In the genomic region with DNA sequence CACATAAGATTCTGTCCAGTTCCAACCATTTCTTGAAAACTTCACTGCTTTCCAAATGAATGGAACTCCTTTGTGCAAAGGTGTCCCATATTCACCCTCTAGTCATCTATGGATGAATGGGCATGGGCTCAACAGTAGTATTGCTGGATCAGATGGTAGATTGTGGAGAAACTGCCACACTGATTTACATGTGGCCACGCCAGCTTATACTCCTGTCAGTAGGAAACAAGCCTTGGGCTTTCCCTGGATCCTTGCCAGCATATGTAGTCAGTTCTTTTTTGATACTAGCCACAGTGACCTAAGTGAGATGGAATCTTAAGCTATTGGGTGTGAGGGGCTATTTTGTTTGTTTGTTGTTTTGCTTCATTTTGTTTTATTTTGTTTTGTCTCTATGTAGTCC, we compare ENCODE assay signal across 26 mouse cellular contexts. TPM values are rescaled to one million over a fixed set of nuclear protein-coding genes. Genes with fewer than 3 reads are reported as not detected.
A peak's percentile ranks its signal among the peaks of the same experiment; 100 is the strongest.
DNase-seq lines count a peak whose midpoint lies in the region; ATAC-seq lines count a peak whose summit lies in the region.
"Had no signal": no experiment of that assay in that cellular context is flagged by ENCODE, and none has a peak within 500 bp of the region (broad histone marks: within the 10 kb centered on the region; RNA-seq: fewer than 3 reads in every experiment).

No protein-coding gene starts in this region.

- DNase-seq in forebrain, embryonic 11.5 days (ENCODE audit: low spot score), result no peak
- peak; percentile 25 for DNase-seq in CD4-positive, CD25-positive, alpha-beta regulatory T cell, adult 2 months (ENCODE audit: low read depth, low spot score)
- DNase-seq in Muller cell, postnatal 12 days (ENCODE audit: inconsistent ontology term), result peak; percentile 14
- DNase-seq in frontal cortex, adult 2 months (ENCODE audit: extremely low spot score in 1 of 2, low spot score in 1 of 2), result no peak
- no peak for DNase-seq in layer of hippocampus, postnatal 36 days
- DNase-seq: adrenal gland, postnatal 10 days; cerebellum, adult 11-12 months; cerebellum, adult 9-10 months; cerebellum, postnatal 25 days; gastrocnemius, postnatal 10 days; heart, adult 2 months; heart, postnatal 36 days; kidney, adult 11 months; kidney, adult 9 months had no signal

- 33% methylated on average over 1 of the region's 1 CpGs for WGBS in forebrain, embryonic 16.5 days
- WGBS in forebrain, embryonic 11.5 days, result 79% methylated on average over 1 of the region's 1 CpGs

- H3K9ac ChIP-seq in forebrain, embryonic 16.5 days (replicated peaks; ENCODE audit: low read depth, low read length), result no peak overlapping the region
- no peak overlapping the region for H3K9ac ChIP-seq in forebrain, embryonic 11.5 days (ENCODE audit: low read length)
- H3K9ac ChIP-seq: embryonic facial prominence, embryonic 12.5 days; heart, embryonic 15.5 days; hindbrain, embryonic 15.5 days had no signal

- H3K36me3 ChIP-seq in forebrain, embryonic 16.5 days (ENCODE audit: control insufficient read depth, insufficient read depth), result no peaks in the 10 kb centered on the region
- H3K36me3 ChIP-seq in forebrain, embryonic 11.5 days (ENCODE audit: control insufficient read depth, insufficient read depth, low read length), result no peaks in the 10 kb centered on the region
- H3K36me3 ChIP-seq: embryonic facial prominence, embryonic 12.5 days; heart, embryonic 15.5 days; hindbrain, embryonic 15.5 days had no signal

- no peaks in the 10 kb centered on the region for H3K4me1 ChIP-seq in forebrain, embryonic 16.5 days (replicated peaks; ENCODE audit: control insufficient read depth, insufficient read depth, low read length)
- no peaks in the 10 kb centered on the region for H3K4me1 ChIP-seq in forebrain, embryonic 11.5 days (replicated peaks; ENCODE audit: control insufficient read depth, insufficient read depth, low read length)
- H3K4me1 ChIP-seq: embryonic facial prominence, embryonic 12.5 days; heart, embryonic 15.5 days; hindbrain, embryonic 15.5 days had no signal

- H3K4me2 ChIP-seq in forebrain, embryonic 16.5 days (ENCODE audit: low read length), result no peak overlapping the region
- H3K4me2 ChIP-seq in forebrain, embryonic 11.5 days (ENCODE audit: low read depth, low read length, severe bottlenecking), result no peak overlapping the region
- H3K4me2 ChIP-seq: embryonic facial prominence, embryonic 12.5 days; heart, embryonic 11.5 days; heart, embryonic 15.5 days; hindbrain, embryonic 15.5 days had no signal

- no peaks in the 10 kb centered on the region for H3K9me3 ChIP-seq in forebrain, embryonic 16.5 days (ENCODE audit: control insufficient read depth, low read length)
- no peaks in the 10 kb centered on the region for H3K9me3 ChIP-seq in forebrain, embryonic 11.5 days (ENCODE audit: control insufficient read depth, low read length)
- H3K9me3 ChIP-seq: embryonic facial prominence, embryonic 12.5 days; heart, embryonic 15.5 days; hindbrain, embryonic 15.5 days had no signal

- peak; percentile 64 for ATAC-seq in forebrain, embryonic 16.5 days
- no peak for ATAC-seq in forebrain, embryonic 11.5 days (replicated peaks; ENCODE audit: low FRiP score)
- peak; percentile 30 for ATAC-seq in inflammation-experienced regulatory T-cells, adult 6 months

- no peak overlapping the region for H3K4me3 ChIP-seq in forebrain, embryonic 16.5 days (replicated peaks; ENCODE audit: low read length)
- no peak overlapping the region for H3K4me3 ChIP-seq in forebrain, embryonic 11.5 days (ENCODE audit: low read depth, low read length)
- H3K4me3 ChIP-seq: embryonic facial prominence, embryonic 12.5 days; heart, adult 2 months; heart, embryonic 15.5 days; hindbrain, embryonic 15.5 days had no signal

- H3K27me3 ChIP-seq in forebrain, embryonic 16.5 days (replicated peaks; ENCODE audit: control insufficient read depth, insufficient read depth, low read length), result no peaks in the 10 kb centered on the region
- H3K27me3 ChIP-seq in forebrain, embryonic 11.5 days (ENCODE audit: control insufficient read depth, insufficient read depth, low read length), result no peaks in the 10 kb centered on the region
- H3K27me3 ChIP-seq: embryonic facial prominence, embryonic 12.5 days; heart, embryonic 15.5 days; hindbrain, embryonic 15.5 days had no signal

- H3K27ac ChIP-seq in forebrain, embryonic 16.5 days (ENCODE audit: low read length), result no peak overlapping the region
- no peak overlapping the region for H3K27ac ChIP-seq in forebrain, embryonic 11.5 days (ENCODE audit: low read depth, low read length)
- H3K27ac ChIP-seq: embryonic facial prominence, embryonic 12.5 days; heart, adult 2 months; heart, embryonic 15.5 days; hindbrain, embryonic 15.5 days had no signal

RNA-seq across cellular contexts. Expression of gene Ear6, which starts 11.2 kb away (rescaled TPM):
- not detected in 2 replicates for polyA plus RNA-seq in forebrain, embryonic 16.5 days (2015; fragmentation: Nextera tagmentation; extraction: Ambion mirVana)
- polyA plus RNA-seq in forebrain, embryonic 11.5 days (2014; fragmentation: Nextera tagmentation; extraction: Ambion mirVana), result not detected in 2 replicates
- not detected for polyA plus RNA-seq in inflammation-experienced regulatory T-cells, adult 6 months (2017; shearing (Covaris generic))
- polyA plus RNA-seq in frontal cortex, adult 2 months (2012; rRNA removed), result not detected in 2 replicates
- not detected for total RNA-seq in layer of hippocampus, postnatal 36 days (2021)
- total RNA-seq: ES-E14; gastrocnemius, postnatal 10 days; gastrocnemius, postnatal 4 days; heart, adult 2 months; heart, postnatal 36 days had no signal
- polyA plus RNA-seq: cortical plate, adult 2 months; embryonic facial prominence, embryonic 12.5 days; heart, adult 2 months; heart, embryonic 11.5 days; heart, embryonic 15.5 days; hindbrain, embryonic 11.5 days; hindbrain, embryonic 15.5 days; intestine, embryonic 14.5 days had no signal

RNA-seq across cellular contexts. Expression of gene Mettl17, which starts 42.4 kb away (rescaled TPM):
- 69.0 and 94.7 TPM in 2 replicates for polyA plus RNA-seq in forebrain, embryonic 16.5 days (2015; fragmentation: Nextera tagmentation; extraction: Ambion mirVana)
- 48.1 and 60.0 TPM in 2 replicates for polyA plus RNA-seq in forebrain, embryonic 11.5 days (2014; fragmentation: Nextera tagmentation; extraction: Ambion mirVana)
- polyA plus RNA-seq in inflammation-experienced regulatory T-cells, adult 6 months (2017; shearing (Covaris generic)), result 10 to 100 TPM; 26.7 to 75.2 (median 69.3) TPM
- polyA plus RNA-seq in frontal cortex, adult 2 months (2012; rRNA removed), result 49.7 and 53.5 TPM in 2 replicates
- 10 to 100 TPM; 40.8 to 50.5 TPM for total RNA-seq in layer of hippocampus, postnatal 36 days (2021)

RNA-seq across cellular contexts. Expression of gene AY358078, which starts 42.4 kb away (rescaled TPM):
- polyA plus RNA-seq in forebrain, embryonic 16.5 days (2015; fragmentation: Nextera tagmentation; extraction: Ambion mirVana), result not detected in 2 replicates
- polyA plus RNA-seq in forebrain, embryonic 11.5 days (2014; fragmentation: Nextera tagmentation; extraction: Ambion mirVana), result not detected in 2 replicates
- polyA plus RNA-seq in inflammation-experienced regulatory T-cells, adult 6 months (2017; shearing (Covaris generic)), result not detected
- polyA plus RNA-seq in frontal cortex, adult 2 months (2012; rRNA removed), result not detected in 2 replicates
- not detected for total RNA-seq in layer of hippocampus, postnatal 36 days (2021)
- total RNA-seq: adrenal gland, postnatal 10 days; adrenal gland, postnatal 4 days; ES-E14; gastrocnemius, postnatal 10 days; gastrocnemius, postnatal 4 days; heart, adult 2 months; heart, postnatal 36 days had no signal
- polyA plus RNA-seq: cortical plate, adult 2 months; embryonic facial prominence, embryonic 12.5 days; heart, adult 2 months; heart, embryonic 11.5 days; heart, embryonic 15.5 days; hindbrain, embryonic 11.5 days; hindbrain, embryonic 15.5 days; intestine, embryonic 14.5 days had no signal

RNA-seq across cellular contexts. Expression of gene Slc39a2, which starts 50.4 kb away (rescaled TPM):
- 1.5 and 2.6 TPM in 2 replicates for polyA plus RNA-seq in forebrain, embryonic 16.5 days (2015; fragmentation: Nextera tagmentation; extraction: Ambion mirVana)
- 0.45 and 0.89 TPM in 2 replicates for polyA plus RNA-seq in forebrain, embryonic 11.5 days (2014; fragmentation: Nextera tagmentation; extraction: Ambion mirVana)
- polyA plus RNA-seq in inflammation-experienced regulatory T-cells, adult 6 months (2017; shearing (Covaris generic)), result under 1 TPM; 0.29 to 0.40 (median 0.34) TPM
- 19.7 and 20.4 TPM in 2 replicates for polyA plus RNA-seq in frontal cortex, adult 2 months (2012; rRNA removed)
- total RNA-seq in layer of hippocampus, postnatal 36 days (2021), result 10 to 100 TPM in 1 of 2 experiments, 1 to 10 TPM in 1; 8.1 to 11.0 TPM

Comparison
In these comparisons a context has a peak if more than half of its experiments do, and no peak if none do; other contexts are left out.
1. DNase-seq: peak in CD4-positive, CD25-positive, alpha-beta regulatory T cell, adult 2 months (single experiment) and Muller cell, postnatal 12 days (single experiment); none in forebrain, embryonic 11.5 days (single experiment), frontal cortex, adult 2 months (0 of 2) and layer of hippocampus, postnatal 36 days (0 of 2).